Mouse (Mus musculus) C2C12 (cell line): ENCODE results near the gene Armh2. TPM values are rescaled to one million over a fixed set of nuclear protein-coding genes. Genes with fewer than 3 reads are reported as not detected.

Experiments used
- H3K27me3 ChIP-seq: one replicate; pipeline ENCODE4 v1.6.1; 2011; ENCODE audit not compliant: control insufficient read depth, insufficient read depth, insufficient read length
- H3K36me3 ChIP-seq: one replicate; pipeline ENCODE4 v1.6.1; 2011; ENCODE audit not compliant: control insufficient read depth, insufficient read depth
- H3K4me3 ChIP-seq: one replicate; pipeline ENCODE4 v1.5.1; 2011; ENCODE audit warnings: mild to moderate bottlenecking, control low read depth; ENCODE audit not compliant: poor library complexity, insufficient read depth, severe bottlenecking
- H3K79me2 ChIP-seq: one replicate; pipeline ENCODE4 v1.6.1; 2011; ENCODE audit not compliant: control insufficient read depth, insufficient read depth
- H3K79me3 ChIP-seq: one replicate; pipeline ENCODE4 v1.6.1; 2011; ENCODE audit warnings: low read depth, control low read depth
- H3ac ChIP-seq: one replicate; pipeline ENCODE3; 2011; ENCODE audit warnings: low read depth; ENCODE audit not compliant: control insufficient read depth, insufficient read length
- CEBPB ChIP-seq: IDR thresholded peaks from one replicate; pipeline ENCODE4 v1.6.1; 2011; ENCODE audit warnings: low read depth, mild to moderate bottlenecking, control low read depth, moderate library complexity
- CTCF ChIP-seq: IDR thresholded peaks from one replicate; pipeline ENCODE4 v1.5.1; 2011; ENCODE audit not compliant: control insufficient read depth, insufficient read depth, insufficient read length
- FOSL1 ChIP-seq: IDR thresholded peaks from one replicate; pipeline ENCODE4 v1.8.0; 2011; ENCODE audit warnings: mild to moderate bottlenecking, low read length; ENCODE audit not compliant: poor library complexity, insufficient read depth, severe bottlenecking
- MAX ChIP-seq: IDR thresholded peaks from one replicate; pipeline ENCODE4 v1.6.1; 2011; ENCODE audit warnings: mild to moderate bottlenecking, control low read depth
- MYOD1 ChIP-seq: IDR thresholded peaks from one replicate; pipeline ENCODE4 v1.6.1; 2011; ENCODE audit warnings: low read depth; ENCODE audit not compliant: control insufficient read depth, insufficient read length
- MYOG ChIP-seq: IDR thresholded peaks from one replicate; pipeline ENCODE4 v1.6.1; 2011; ENCODE audit not compliant: control insufficient read depth, insufficient read length; ENCODE audit errors: extremely low read depth
- USF1 ChIP-seq: IDR thresholded peaks from one replicate; pipeline ENCODE4 v1.6.1; 2011; ENCODE audit warnings: low read depth, mild to moderate bottlenecking, control low read depth, moderate library complexity
- polyA plus RNA-seq: library from polyadenylated mRNA; unstranded; fragments of >200 nt; fragmentation: generic; extraction: Trizol; gene quantifications from one replicate; pipeline ENCODE4 v1.2.1, GENCODE M21; 2012; ENCODE audit warnings: missing spikeins

The Armh2 gene
- polyA plus RNA-seq, 1 experiment: not detected

- no peaks in the 10 kb centered on the region for H3K79me2 ChIP-seq
- H3K27me3 ChIP-seq: no peaks in the 10 kb centered on the region
- H3K36me3 ChIP-seq: no peaks in the 10 kb centered on the region
- TF ChIP-seq MYOD1 (no peak), FOSL1 (no peak), USF1 (no peak), MAX (no peak), CEBPB (no peak), MYOG (no peak), CTCF (no peak)
- H3ac ChIP-seq: no peak overlapping the region
- no peak overlapping the region for H3K4me3 ChIP-seq
- H3K79me3 ChIP-seq: no peaks in the 10 kb centered on the region
Observed at GRCm38 (mm10) chr13:24776146-24776844, 35.3 kb downstream of the Armh2 start.

DNA sequence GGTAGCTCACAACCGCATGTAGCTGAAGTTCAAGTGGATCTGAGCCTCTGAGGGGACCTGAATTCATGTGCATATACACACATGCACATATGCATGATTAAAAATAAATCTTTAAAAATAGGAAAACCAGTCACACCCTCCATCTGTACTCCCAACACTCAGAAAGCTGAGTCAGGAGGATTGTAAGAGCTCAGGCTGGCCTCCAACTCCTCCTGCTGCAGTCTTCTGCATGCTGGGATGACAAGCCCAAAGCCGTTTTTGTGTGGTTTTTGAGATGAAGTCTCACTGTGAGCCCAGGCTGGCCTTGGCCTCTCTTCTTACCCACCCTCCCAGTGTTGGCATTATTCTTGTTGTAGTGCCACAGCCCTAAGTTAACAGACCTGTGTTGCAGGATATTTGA, 37.0 kb downstream of the Armh2 start:
- no peaks in the 10 kb centered on the region for H3K27me3 ChIP-seq
- H3K79me3 ChIP-seq: no peaks in the 10 kb centered on the region
- TF ChIP-seq MYOD1 (no peak), MYOG (no peak), USF1 (no peak), CTCF (no peak), FOSL1 (no peak), CEBPB (no peak), MAX (no peak)
- H3K36me3 ChIP-seq: no peaks in the 10 kb centered on the region
- H3K79me2 ChIP-seq: no peaks in the 10 kb centered on the region
- H3K4me3 ChIP-seq: no peak overlapping the region
- no peak overlapping the region for H3ac ChIP-seq

GRCm38 (mm10) chr13:24778706-24779380, 37.8 kb downstream of the Armh2 start:
- H3K36me3 ChIP-seq: no peaks in the 10 kb centered on the region
- H3K4me3 ChIP-seq: no peak overlapping the region
- H3K79me3 ChIP-seq: no peaks in the 10 kb centered on the region
- no peaks in the 10 kb centered on the region for H3K27me3 ChIP-seq
- H3K79me2 ChIP-seq: no peaks in the 10 kb centered on the region
- H3ac ChIP-seq: no peak overlapping the region
- peak; percentile 51 for TF ChIP-seq CEBPB
- no peak for TF ChIP-seq MAX

DNA sequence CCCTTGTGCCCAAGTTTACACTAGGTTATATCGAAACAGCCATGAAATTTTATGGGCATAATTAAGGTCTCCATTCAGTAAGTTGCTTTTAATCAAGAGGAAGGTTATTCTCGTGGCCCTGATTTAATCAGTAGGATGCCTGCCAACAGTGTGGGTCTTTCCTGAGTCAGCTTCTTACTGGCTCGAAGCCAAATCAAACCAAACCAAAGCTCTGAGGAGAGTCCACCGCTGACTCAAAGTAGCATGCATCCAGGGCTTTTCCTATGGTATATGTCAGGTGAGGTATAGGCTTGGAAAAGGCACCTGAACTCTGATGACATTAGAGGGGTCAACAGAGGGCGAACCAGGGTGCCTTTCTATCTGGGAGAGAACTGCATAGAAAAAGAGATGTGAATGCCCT, 40.9 kb downstream of the Armh2 start:
- Histone ChIP-seq H3K79me2 (no peaks in the 10 kb centered on the region), H3ac (no peak overlapping the region), H3K4me3 (no peak overlapping the region), H3K79me3 (no peaks in the 10 kb centered on the region), H3K27me3 (no peaks in the 10 kb centered on the region), H3K36me3 (no peaks in the 10 kb centered on the region)
- TF ChIP-seq USF1 (no peak), MYOG (no peak), CTCF (no peak)

- H3K79me3 ChIP-seq: no peaks in the 10 kb centered on the region
- no peaks in the 10 kb centered on the region for H3K36me3 ChIP-seq
- no peak overlapping the region for H3ac ChIP-seq
- no peaks in the 10 kb centered on the region for H3K79me2 ChIP-seq
- TF ChIP-seq MYOD1 (no peak), FOSL1 (no peak), CTCF (no peak), MYOG (no peak), USF1 (no peak), CEBPB (no peak), MAX (no peak)
- no peak overlapping the region for H3K4me3 ChIP-seq
- no peaks in the 10 kb centered on the region for H3K27me3 ChIP-seq
Observed at GRCm38 (mm10) chr13:24786014-24786490, 45.0 kb downstream of the Armh2 start.

- no peaks in the 10 kb centered on the region for H3K79me2 ChIP-seq
- no peak for TF ChIP-seq USF1
- no peak for TF ChIP-seq MYOG
- TF ChIP-seq FOSL1: no peak
- no peak for TF ChIP-seq MYOD1
- no peak for TF ChIP-seq CEBPB
- no peak for TF ChIP-seq CTCF
- TF ChIP-seq MAX: no peak
- H3K36me3 ChIP-seq: no peaks in the 10 kb centered on the region
- no peak overlapping the region for H3ac ChIP-seq
- H3K4me3 ChIP-seq: no peak overlapping the region
- H3K79me3 ChIP-seq: no peaks in the 10 kb centered on the region
- H3K27me3 ChIP-seq: no peaks in the 10 kb centered on the region
Observed at GRCm38 (mm10) chr13:24787477-24787876, 46.4 kb downstream of the Armh2 start.
